Mouse (Mus musculus): ENCODE data around the gene Vrk3.

- TF ChIP-seq CTCF (IDR thresholded peaks at IDR 0.05; ENCODE audit: low read depth) = 0 out of 2 replicates have a peak, but pooled peaks have one; percentile 9
- TF ChIP-seq EP300 (IDR thresholded peaks at IDR 0.05; ENCODE audit: low read depth) = no peak
Measured at GRCm38 (mm10) chr7:44770046-44770578, 21.9 kb downstream of the Vrk3 start.
